Mouse (Mus musculus): ENCODE results near the gene Ypel5. TPM values are rescaled to one million over a fixed set of nuclear protein-coding genes. Genes with fewer than 3 reads are reported as not detected.

Gene Ypel5
- polyA plus RNA-seq, 1 experiment = 27.2 TPM

DNA sequence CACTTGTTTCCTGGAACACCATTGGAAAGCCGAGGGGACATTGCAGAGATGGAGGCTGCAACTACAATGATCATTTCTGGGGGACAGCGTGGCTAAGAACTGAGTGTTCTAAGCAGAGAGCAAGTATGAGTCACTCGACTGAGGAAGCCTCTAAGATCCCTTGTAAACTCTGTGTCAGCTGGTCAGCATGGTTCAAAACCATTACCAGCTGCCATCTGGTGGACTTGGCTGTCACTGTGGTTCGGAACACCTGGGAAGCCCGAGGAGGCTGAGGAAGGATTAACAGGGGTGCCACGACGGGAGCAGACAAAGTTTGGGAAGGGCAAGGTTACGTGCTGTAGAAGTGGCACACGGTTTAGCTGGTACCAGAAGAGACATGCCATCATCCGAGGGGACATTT lies 27.0 kb downstream of the Ypel5 start:
- no peak for DNase-seq
- H3K36me3 ChIP-seq (ENCODE audit: control insufficient read depth, insufficient read depth, low read length) = no peaks in the 10 kb centered on the region
- no peaks in the 10 kb centered on the region for H3K4me1 ChIP-seq (replicated peaks; ENCODE audit: control insufficient read depth, insufficient read depth, low read length)
- no peak overlapping the region for H3K27ac ChIP-seq (ENCODE audit: control insufficient read depth, insufficient read depth, low read length)
- TF ChIP-seq POLR2A (IDR thresholded peaks at IDR 0.05; ENCODE audit: control insufficient read depth, extremely low read depth, insufficient read depth, low read length, poor library complexity) = no peak
- TF ChIP-seq CTCF (IDR thresholded peaks at IDR 0.05; ENCODE audit: borderline replicate concordance, control insufficient read depth, extremely low read depth, insufficient read depth, low read length, poor library complexity) = no peak
- 90% methylated on average over 10 of the region's 10 CpGs for WGBS
- H3K4me3 ChIP-seq (ENCODE audit: control insufficient read depth, insufficient read depth, low read length) = no peak overlapping the region
- no peaks in the 10 kb centered on the region for H3K27me3 ChIP-seq (ENCODE audit: control insufficient read depth, insufficient read depth, low read length)

DNA sequence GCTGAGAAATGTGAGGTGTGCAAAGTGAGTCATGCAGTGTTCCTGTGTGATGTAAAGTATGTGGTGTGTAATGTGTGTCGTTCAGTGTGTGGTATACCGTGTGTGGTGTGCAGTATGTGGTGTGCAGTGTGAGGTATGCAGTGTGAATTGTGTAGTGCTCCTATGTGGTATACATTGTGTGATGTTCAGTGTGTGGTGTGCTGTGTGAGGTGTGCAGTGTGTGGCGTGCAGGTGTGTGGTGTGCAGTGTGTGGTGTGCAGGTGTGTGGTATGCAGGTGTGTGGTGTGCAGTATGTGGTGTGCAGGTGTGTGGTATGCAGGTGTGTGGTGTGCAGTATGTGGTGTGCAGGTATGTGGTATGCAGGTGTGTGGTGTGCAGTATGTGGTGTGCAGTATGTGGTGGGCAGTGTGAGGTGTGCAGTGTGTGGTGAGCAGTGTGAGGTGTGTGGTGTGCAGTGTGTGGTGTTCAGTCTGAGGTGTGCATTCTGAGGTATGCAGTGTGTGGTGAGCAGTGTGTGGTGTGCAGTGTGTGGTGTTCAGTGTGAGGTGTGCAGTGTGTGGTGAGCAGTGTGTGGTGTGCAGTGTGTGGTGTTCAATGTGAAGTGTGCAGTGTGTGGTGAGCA lies 30.5 kb downstream of the Ypel5 start:
- Histone ChIP-seq H3K4me1 (replicated peaks; ENCODE audit: control insufficient read depth, insufficient read depth, low read length) (no peaks in the 10 kb centered on the region), H3K4me3 (ENCODE audit: control insufficient read depth, insufficient read depth, low read length) (no peak overlapping the region), H3K36me3 (ENCODE audit: control insufficient read depth, insufficient read depth, low read length) (no peaks in the 10 kb centered on the region), H3K27ac (ENCODE audit: control insufficient read depth, insufficient read depth, low read length) (no peak overlapping the region), H3K27me3 (ENCODE audit: control insufficient read depth, insufficient read depth, low read length) (no peaks in the 10 kb centered on the region)
- 91% methylated on average over 3 of the region's 3 CpGs for WGBS
- DNase-seq = no peak
- TF ChIP-seq POLR2A (IDR thresholded peaks at IDR 0.05; ENCODE audit: control insufficient read depth, extremely low read depth, insufficient read depth, low read length, poor library complexity) (no peak), CTCF (IDR thresholded peaks at IDR 0.05; ENCODE audit: borderline replicate concordance, control insufficient read depth, extremely low read depth, insufficient read depth, low read length, poor library complexity) (no peak)

DNA sequence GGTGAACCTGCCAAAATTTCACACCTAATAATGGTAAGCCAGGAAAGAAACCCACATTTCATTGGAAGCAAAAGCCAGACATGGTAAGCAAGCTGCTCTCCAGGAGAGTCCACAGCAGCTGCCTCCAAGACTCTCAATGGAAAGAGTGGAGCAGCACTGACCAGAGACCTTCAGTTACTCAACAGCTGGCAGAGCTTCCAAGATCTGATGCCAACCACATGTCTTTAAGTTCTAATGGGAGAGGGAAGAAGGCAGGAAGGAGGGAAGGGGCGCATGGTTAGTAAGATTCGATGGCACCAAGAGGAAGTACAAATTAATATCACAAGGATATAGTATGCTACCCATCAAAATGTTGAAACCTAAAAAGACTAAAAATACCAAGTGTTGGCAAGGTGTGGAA lies 31.9 kb downstream of the Ypel5 start:
- Histone ChIP-seq H3K27ac (ENCODE audit: control insufficient read depth, insufficient read depth, low read length) (no peak overlapping the region), H3K27me3 (ENCODE audit: control insufficient read depth, insufficient read depth, low read length) (no peaks in the 10 kb centered on the region), H3K36me3 (ENCODE audit: control insufficient read depth, insufficient read depth, low read length) (no peaks in the 10 kb centered on the region), H3K4me1 (replicated peaks; ENCODE audit: control insufficient read depth, insufficient read depth, low read length) (no peaks in the 10 kb centered on the region), H3K4me3 (ENCODE audit: control insufficient read depth, insufficient read depth, low read length) (no peak overlapping the region)
- WGBS = 95% methylated on average over 2 of the region's 2 CpGs
- TF ChIP-seq CTCF (IDR thresholded peaks at IDR 0.05; ENCODE audit: borderline replicate concordance, control insufficient read depth, extremely low read depth, insufficient read depth, low read length, poor library complexity) (no peak), POLR2A (IDR thresholded peaks at IDR 0.05; ENCODE audit: control insufficient read depth, extremely low read depth, insufficient read depth, low read length, poor library complexity) (no peak)
- DNase-seq = no peak

DNA sequence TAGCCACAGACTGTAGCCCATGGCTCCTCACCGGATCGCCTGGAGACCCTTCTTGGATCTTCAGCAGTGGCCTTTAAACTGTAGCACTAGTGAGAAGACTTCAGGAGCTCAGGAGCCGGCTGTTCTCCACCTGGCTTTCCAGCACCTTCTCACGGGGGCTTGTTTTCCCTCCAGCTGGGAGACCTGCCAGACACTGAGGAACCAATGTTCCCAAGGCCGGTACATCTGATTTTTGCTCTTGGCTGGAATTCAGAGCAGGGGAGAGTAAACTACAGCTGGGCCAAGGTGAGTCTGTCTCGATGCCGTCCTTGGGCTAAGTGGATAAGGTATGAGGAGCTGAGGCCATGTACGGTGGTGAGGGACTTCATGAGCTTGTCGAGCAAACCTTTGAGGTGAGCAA lies 42.7 kb downstream of the Ypel5 start:
- no peaks in the 10 kb centered on the region for H3K36me3 ChIP-seq (ENCODE audit: control insufficient read depth, insufficient read depth, low read length)
- H3K4me3 ChIP-seq (ENCODE audit: control insufficient read depth, insufficient read depth, low read length) = no peak overlapping the region
- TF ChIP-seq POLR2A (IDR thresholded peaks at IDR 0.05; ENCODE audit: control insufficient read depth, extremely low read depth, insufficient read depth, low read length, poor library complexity) (no peak), CTCF (IDR thresholded peaks at IDR 0.05; ENCODE audit: borderline replicate concordance, control insufficient read depth, extremely low read depth, insufficient read depth, low read length, poor library complexity) (no peak)
- H3K4me1 ChIP-seq (replicated peaks; ENCODE audit: control insufficient read depth, insufficient read depth, low read length) = no peaks in the 10 kb centered on the region
- no peak for DNase-seq
- H3K27ac ChIP-seq (ENCODE audit: control insufficient read depth, insufficient read depth, low read length) = no peak overlapping the region
- 94% methylated on average over 9 of the region's 9 CpGs for WGBS
- H3K27me3 ChIP-seq (ENCODE audit: control insufficient read depth, insufficient read depth, low read length) = no peaks in the 10 kb centered on the region

DNA sequence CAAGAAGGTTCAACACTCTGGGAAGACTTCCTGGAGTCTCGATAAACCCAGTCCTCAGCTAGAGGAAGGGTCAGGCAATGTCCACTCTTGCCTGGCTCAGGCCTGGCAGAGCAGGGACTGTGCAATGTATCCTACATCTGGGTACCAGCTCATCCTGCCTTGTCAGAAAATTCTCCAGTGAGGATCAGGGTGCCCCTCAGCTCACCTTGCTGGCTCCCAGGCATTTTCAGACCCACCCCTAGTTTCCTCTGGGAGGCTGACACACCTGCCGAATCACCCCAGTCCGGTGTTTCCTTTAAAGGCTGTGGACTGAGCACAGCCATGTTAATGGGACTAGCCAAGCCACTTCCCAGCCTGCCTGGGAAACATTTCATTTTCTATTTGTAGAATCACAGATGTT lies 43.9 kb downstream of the Ypel5 start:
- 89% methylated on average over 3 of the region's 3 CpGs for WGBS
- DNase-seq = no peak
- H3K4me1 ChIP-seq (replicated peaks; ENCODE audit: control insufficient read depth, insufficient read depth, low read length) = no peaks in the 10 kb centered on the region
- TF ChIP-seq POLR2A (IDR thresholded peaks at IDR 0.05; ENCODE audit: control insufficient read depth, extremely low read depth, insufficient read depth, low read length, poor library complexity) = no peak
- no peak for TF ChIP-seq CTCF (IDR thresholded peaks at IDR 0.05; ENCODE audit: borderline replicate concordance, control insufficient read depth, extremely low read depth, insufficient read depth, low read length, poor library complexity)
- H3K27me3 ChIP-seq (ENCODE audit: control insufficient read depth, insufficient read depth, low read length) = no peaks in the 10 kb centered on the region
- no peak overlapping the region for H3K27ac ChIP-seq (ENCODE audit: control insufficient read depth, insufficient read depth, low read length)
- H3K4me3 ChIP-seq (ENCODE audit: control insufficient read depth, insufficient read depth, low read length) = no peak overlapping the region
- no peaks in the 10 kb centered on the region for H3K36me3 ChIP-seq (ENCODE audit: control insufficient read depth, insufficient read depth, low read length)

DNA sequence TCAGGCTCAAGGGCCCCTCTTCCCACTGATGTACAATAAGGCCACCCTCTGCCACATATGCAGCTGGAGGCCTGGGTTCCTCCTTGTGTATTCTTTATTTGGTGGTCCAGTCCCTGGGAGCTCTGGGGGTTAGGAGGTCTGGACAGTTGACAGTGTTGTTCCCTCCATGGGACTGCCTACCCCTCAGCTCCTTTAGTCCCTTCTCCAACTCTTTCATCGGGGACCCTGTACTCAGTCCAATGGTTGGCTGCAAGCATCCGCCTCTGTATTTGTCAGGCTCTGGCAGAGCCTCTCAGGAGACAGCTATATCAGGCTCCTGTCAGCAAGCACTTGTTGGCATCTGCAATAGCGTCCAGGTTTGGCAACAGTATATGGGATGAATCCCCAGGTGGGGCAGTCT lies 44.8 kb downstream of the Ypel5 start:
- Histone ChIP-seq H3K4me1 (replicated peaks; ENCODE audit: control insufficient read depth, insufficient read depth, low read length) (no peaks in the 10 kb centered on the region), H3K4me3 (ENCODE audit: control insufficient read depth, insufficient read depth, low read length) (no peak overlapping the region), H3K27me3 (ENCODE audit: control insufficient read depth, insufficient read depth, low read length) (no peaks in the 10 kb centered on the region), H3K27ac (ENCODE audit: control insufficient read depth, insufficient read depth, low read length) (no peak overlapping the region), H3K36me3 (ENCODE audit: control insufficient read depth, insufficient read depth, low read length) (no peaks in the 10 kb centered on the region)
- WGBS = 95% methylated on average over 3 of the region's 3 CpGs
- TF ChIP-seq CTCF (IDR thresholded peaks at IDR 0.05; ENCODE audit: borderline replicate concordance, control insufficient read depth, extremely low read depth, insufficient read depth, low read length, poor library complexity) (no peak), POLR2A (IDR thresholded peaks at IDR 0.05; ENCODE audit: control insufficient read depth, extremely low read depth, insufficient read depth, low read length, poor library complexity) (no peak)
- no peak for DNase-seq

DNA sequence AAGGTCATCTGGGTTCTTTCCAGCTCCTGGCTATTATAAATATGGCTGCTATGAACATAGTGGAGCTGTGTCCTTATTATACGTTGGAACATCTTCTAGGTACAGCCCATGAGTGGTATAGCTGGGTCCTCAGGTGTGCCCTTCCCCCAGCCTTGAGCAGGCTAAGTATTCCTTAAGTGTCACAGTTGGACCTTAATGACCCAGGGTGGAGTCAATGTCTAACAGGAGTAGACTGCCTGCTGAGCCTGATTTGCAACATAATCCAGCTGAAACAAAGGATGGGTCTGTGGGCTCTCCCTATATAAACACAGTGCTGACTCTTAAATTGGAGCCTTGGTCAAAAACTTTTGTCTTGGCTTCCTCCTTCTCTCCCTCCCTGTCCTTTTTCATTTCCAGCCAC lies 45.6 kb downstream of the Ypel5 start:
- WGBS = 91% methylated on average over 1 of the region's 1 CpGs
- H3K27me3 ChIP-seq (ENCODE audit: control insufficient read depth, insufficient read depth, low read length) = no peaks in the 10 kb centered on the region
- H3K27ac ChIP-seq (ENCODE audit: control insufficient read depth, insufficient read depth, low read length) = no peak overlapping the region
- no peak for DNase-seq
- H3K4me3 ChIP-seq (ENCODE audit: control insufficient read depth, insufficient read depth, low read length) = no peak overlapping the region
- H3K4me1 ChIP-seq (replicated peaks; ENCODE audit: control insufficient read depth, insufficient read depth, low read length) = no peaks in the 10 kb centered on the region
- TF ChIP-seq CTCF (IDR thresholded peaks at IDR 0.05; ENCODE audit: borderline replicate concordance, control insufficient read depth, extremely low read depth, insufficient read depth, low read length, poor library complexity) = no peak
- no peak for TF ChIP-seq POLR2A (IDR thresholded peaks at IDR 0.05; ENCODE audit: control insufficient read depth, extremely low read depth, insufficient read depth, low read length, poor library complexity)
- no peaks in the 10 kb centered on the region for H3K36me3 ChIP-seq (ENCODE audit: control insufficient read depth, insufficient read depth, low read length)
